Mouse (Mus musculus): ENCODE data around the gene Sgk1. TPM values are rescaled to one million over a fixed set of nuclear protein-coding genes. Genes with fewer than 3 reads are reported as not detected.

The Sgk1 gene
- polyA plus RNA-seq, 1 experiment, result 10.3 TPM

DNA sequence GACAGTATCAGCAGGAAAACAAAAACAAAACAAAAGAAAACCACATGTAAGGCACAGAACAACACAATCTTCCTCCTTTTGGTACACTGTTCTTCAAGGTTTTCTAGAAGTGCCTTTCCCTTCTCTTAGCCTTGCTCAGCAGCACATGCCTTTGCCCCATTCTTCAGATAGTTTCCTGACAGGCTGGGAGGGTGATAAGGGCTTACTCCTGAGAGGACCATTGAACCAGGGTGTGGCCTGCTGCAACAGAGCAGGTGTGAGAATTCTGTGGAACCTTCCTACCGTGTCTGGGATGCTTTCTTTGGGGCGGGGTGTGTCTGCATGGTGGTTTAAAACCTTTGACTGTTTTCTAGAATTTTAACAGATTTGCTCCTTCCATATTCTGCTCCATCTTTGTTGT lies 79.1 kb downstream of the Sgk1 start:
- Histone ChIP-seq H3K36me3 (ENCODE audit: control insufficient read depth, insufficient read depth) (no peaks in the 10 kb centered on the region), H3ac (ENCODE audit: control insufficient read depth, insufficient read length) (no peak overlapping the region), H3K4me2 (ENCODE audit: low read depth) (no peak overlapping the region), H3K4me3 (no peak overlapping the region), H3K79me2 (ENCODE audit: control insufficient read depth, insufficient read depth) (no peaks in the 10 kb centered on the region), H3K27me3 (ENCODE audit: control insufficient read depth, insufficient read depth, insufficient read length) (no peaks in the 10 kb centered on the region)
- TF ChIP-seq REST (IDR thresholded peaks at IDR 0.05; ENCODE audit: insufficient read depth, insufficient read length), result no peak
- no peak for TF ChIP-seq CEBPB (IDR thresholded peaks at IDR 0.05; ENCODE audit: insufficient read depth, poor library complexity, severe bottlenecking)
- TF ChIP-seq USF1 (IDR thresholded peaks at IDR 0.05; ENCODE audit: low read depth), result no peak
- TF ChIP-seq POLR2AphosphoS2 (IDR thresholded peaks at IDR 0.05; ENCODE audit: insufficient read length, low read depth), result no peak
- no peak for TF ChIP-seq SRF (IDR thresholded peaks at IDR 0.05; ENCODE audit: control insufficient read depth, insufficient read length, low read depth)
- TF ChIP-seq MAX (IDR thresholded peaks at IDR 0.05; ENCODE audit: low read depth), result no peak
- no peak for TF ChIP-seq MYOD1 (IDR thresholded peaks at IDR 0.05; ENCODE audit: control insufficient read depth in 1 of 3, insufficient read length in 2 of 3, low read depth in 2 of 3)
- no peak for TF ChIP-seq TCF12 (IDR thresholded peaks at IDR 0.05; ENCODE audit: insufficient read depth, poor library complexity, severe bottlenecking)
- TF ChIP-seq TCF3 (IDR thresholded peaks at IDR 0.05; ENCODE audit: insufficient read length, low read depth), result no peak
- no peak for TF ChIP-seq E2F4 (IDR thresholded peaks at IDR 0.05; ENCODE audit: insufficient read depth)
- TF ChIP-seq MYOG (IDR thresholded peaks at IDR 0.05; ENCODE audit: control insufficient read depth in 1 of 3, insufficient read depth in 1 of 3, insufficient read length in 2 of 3, low read depth in 2 of 3), result no peak
- no peak for TF ChIP-seq POLR2A (IDR thresholded peaks at IDR 0.05; ENCODE audit: insufficient read length, low read depth)

DNA sequence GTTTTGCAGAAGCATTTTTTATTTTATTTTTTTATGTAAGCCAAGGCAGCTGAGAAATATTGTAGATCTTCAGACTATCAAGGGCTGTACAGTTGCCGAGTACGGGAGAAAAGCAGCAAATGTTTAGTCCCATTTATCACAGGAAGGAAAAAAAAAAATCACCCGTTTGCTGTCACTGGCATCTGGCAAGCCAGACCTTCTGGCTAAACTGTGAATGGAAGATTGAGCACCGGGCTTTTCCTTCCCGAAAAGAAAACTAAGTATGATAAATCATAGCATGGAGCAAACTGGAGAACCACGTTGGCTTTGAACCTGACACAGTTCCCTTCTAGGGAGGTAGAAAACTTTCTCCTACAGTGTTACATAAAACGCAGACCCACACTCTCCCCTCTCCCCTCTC lies 81.0 kb downstream of the Sgk1 start:
- no peak overlapping the region for H3ac ChIP-seq (ENCODE audit: control insufficient read depth, insufficient read length)
- no peak overlapping the region for H3K4me3 ChIP-seq
- no peaks in the 10 kb centered on the region for H3K27me3 ChIP-seq (ENCODE audit: control insufficient read depth, insufficient read depth, insufficient read length)
- no peaks in the 10 kb centered on the region for H3K36me3 ChIP-seq (ENCODE audit: control insufficient read depth, insufficient read depth)
- H3K79me2 ChIP-seq (ENCODE audit: control insufficient read depth, insufficient read depth), result no peaks in the 10 kb centered on the region
- no peak overlapping the region for H3K4me2 ChIP-seq (ENCODE audit: low read depth)
- TF ChIP-seq TCF12 (IDR thresholded peaks at IDR 0.05; ENCODE audit: insufficient read depth, poor library complexity, severe bottlenecking), result no peak
- no peak for TF ChIP-seq USF1 (IDR thresholded peaks at IDR 0.05; ENCODE audit: low read depth)
- TF ChIP-seq TCF3 (IDR thresholded peaks at IDR 0.05; ENCODE audit: insufficient read length, low read depth), result no peak
- no peak for TF ChIP-seq POLR2A (IDR thresholded peaks at IDR 0.05; ENCODE audit: insufficient read length, low read depth)
- TF ChIP-seq MYOG (IDR thresholded peaks at IDR 0.05; ENCODE audit: control insufficient read depth in 1 of 3, insufficient read depth in 1 of 3, insufficient read length in 2 of 3, low read depth in 2 of 3), result no peak
- TF ChIP-seq CEBPB (IDR thresholded peaks at IDR 0.05; ENCODE audit: insufficient read depth, poor library complexity, severe bottlenecking), result no peak
- no peak for TF ChIP-seq E2F4 (IDR thresholded peaks at IDR 0.05; ENCODE audit: insufficient read depth)

DNA sequence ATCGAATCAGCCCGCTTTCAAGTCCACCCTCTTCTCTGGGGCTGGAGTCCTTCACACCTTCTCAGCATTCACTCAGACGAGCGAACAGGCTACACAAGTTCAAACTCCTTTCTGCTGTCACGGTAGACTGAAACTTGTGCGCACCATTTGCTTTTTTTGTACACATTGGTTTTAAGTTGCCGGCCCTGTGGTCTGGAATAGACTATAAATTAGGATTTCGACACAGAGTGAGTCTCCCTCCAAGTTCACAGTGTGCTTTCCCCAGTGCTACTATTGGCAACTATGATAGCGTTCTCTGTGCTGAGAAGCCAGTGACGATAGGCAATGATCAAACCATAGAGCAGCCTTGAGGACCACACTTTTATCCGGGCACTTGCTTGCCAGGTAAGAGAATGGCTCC lies 91.7 kb downstream of the Sgk1 start:
- no peak overlapping the region for H3ac ChIP-seq (ENCODE audit: control insufficient read depth, insufficient read length)
- no peaks in the 10 kb centered on the region for H3K27me3 ChIP-seq (ENCODE audit: control insufficient read depth, insufficient read depth, insufficient read length)
- TF ChIP-seq TCF3 (IDR thresholded peaks at IDR 0.05; ENCODE audit: insufficient read length, low read depth), result no peak
- TF ChIP-seq POLR2A (IDR thresholded peaks at IDR 0.05; ENCODE audit: insufficient read length, low read depth), result no peak
- TF ChIP-seq MYOG (IDR thresholded peaks at IDR 0.05; ENCODE audit: control insufficient read depth in 1 of 3, insufficient read depth in 1 of 3, insufficient read length in 2 of 3, low read depth in 2 of 3), result no peak
- no peak for TF ChIP-seq POLR2AphosphoS2 (IDR thresholded peaks at IDR 0.05; ENCODE audit: insufficient read length, low read depth)
- TF ChIP-seq SRF (IDR thresholded peaks at IDR 0.05; ENCODE audit: control insufficient read depth, insufficient read length, low read depth), result no peak
- no peak for TF ChIP-seq REST (IDR thresholded peaks at IDR 0.05; ENCODE audit: insufficient read depth, insufficient read length)
- no peak overlapping the region for H3K4me3 ChIP-seq
- no peak overlapping the region for H3K4me2 ChIP-seq (ENCODE audit: low read depth)
- H3K36me3 ChIP-seq (ENCODE audit: control insufficient read depth, insufficient read depth), result no peaks in the 10 kb centered on the region
- no peaks in the 10 kb centered on the region for H3K79me2 ChIP-seq (ENCODE audit: control insufficient read depth, insufficient read depth)

DNA sequence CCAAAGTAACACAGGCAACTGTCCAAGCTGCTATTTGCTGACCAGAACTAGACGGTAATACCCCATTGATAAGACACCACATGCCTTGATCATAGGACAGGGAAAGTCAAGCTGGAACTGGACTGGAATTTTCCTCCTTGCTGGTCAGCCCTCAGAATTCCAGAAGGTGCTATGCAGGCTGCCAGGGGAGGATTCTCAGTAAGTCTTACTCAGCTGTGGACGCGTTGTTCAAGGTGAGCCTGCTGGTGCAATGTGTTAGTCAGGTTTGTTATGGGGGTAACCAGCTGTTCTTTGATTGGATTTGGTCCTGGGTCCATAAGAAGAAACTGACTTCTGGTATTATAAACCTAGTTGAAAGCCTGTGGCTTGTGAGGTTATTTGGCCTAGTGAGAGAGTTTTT lies 92.8 kb downstream of the Sgk1 start:
- TF ChIP-seq MYOG (IDR thresholded peaks at IDR 0.05; ENCODE audit: control insufficient read depth in 1 of 3, insufficient read depth in 1 of 3, insufficient read length in 2 of 3, low read depth in 2 of 3), result no peak
- TF ChIP-seq MYOD1 (IDR thresholded peaks at IDR 0.05; ENCODE audit: control insufficient read depth in 1 of 3, insufficient read length in 2 of 3, low read depth in 2 of 3), result no peak
- TF ChIP-seq USF1 (IDR thresholded peaks at IDR 0.05; ENCODE audit: low read depth), result no peak
- TF ChIP-seq TCF12 (IDR thresholded peaks at IDR 0.05; ENCODE audit: insufficient read depth, poor library complexity, severe bottlenecking), result no peak
- no peak for TF ChIP-seq SRF (IDR thresholded peaks at IDR 0.05; ENCODE audit: control insufficient read depth, insufficient read length, low read depth)
- no peak for TF ChIP-seq POLR2A (IDR thresholded peaks at IDR 0.05; ENCODE audit: insufficient read length, low read depth)
- TF ChIP-seq CEBPB (IDR thresholded peaks at IDR 0.05; ENCODE audit: insufficient read depth, poor library complexity, severe bottlenecking), result no peak
- TF ChIP-seq POLR2AphosphoS2 (IDR thresholded peaks at IDR 0.05; ENCODE audit: insufficient read length, low read depth), result no peak
- no peak for TF ChIP-seq E2F4 (IDR thresholded peaks at IDR 0.05; ENCODE audit: insufficient read depth)
- TF ChIP-seq TCF3 (IDR thresholded peaks at IDR 0.05; ENCODE audit: insufficient read length, low read depth), result no peak
- no peak for TF ChIP-seq REST (IDR thresholded peaks at IDR 0.05; ENCODE audit: insufficient read depth, insufficient read length)
- no peak for TF ChIP-seq MAX (IDR thresholded peaks at IDR 0.05; ENCODE audit: low read depth)
- no peak overlapping the region for H3K4me2 ChIP-seq (ENCODE audit: low read depth)

DNA sequence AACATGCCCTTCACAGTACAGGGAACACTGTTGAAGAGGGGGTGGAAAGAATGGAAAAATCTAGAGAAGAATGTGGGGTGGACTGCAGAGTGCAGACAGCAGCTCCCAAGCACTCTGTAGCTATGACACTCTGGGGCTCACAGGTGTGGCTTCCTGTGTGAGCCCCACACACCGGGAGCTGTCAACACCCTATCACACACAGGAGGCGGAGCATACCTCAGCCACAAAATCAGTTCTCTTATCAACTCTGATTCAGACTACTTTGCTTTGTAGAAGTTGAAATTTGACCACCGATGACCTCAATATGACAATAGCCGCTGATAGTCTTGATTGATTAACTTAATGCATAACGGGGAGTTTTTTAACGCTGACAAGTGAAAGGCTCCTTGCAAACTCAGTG lies 93.4 kb downstream of the Sgk1 start:
- no peak overlapping the region for H3K4me2 ChIP-seq (ENCODE audit: low read depth)
- H3K4me3 ChIP-seq, result no peak overlapping the region
- no peaks in the 10 kb centered on the region for H3K79me2 ChIP-seq (ENCODE audit: control insufficient read depth, insufficient read depth)
- H3K27me3 ChIP-seq (ENCODE audit: control insufficient read depth, insufficient read depth, insufficient read length), result no peaks in the 10 kb centered on the region
- H3ac ChIP-seq (ENCODE audit: control insufficient read depth, insufficient read length), result no peak overlapping the region
- no peaks in the 10 kb centered on the region for H3K36me3 ChIP-seq (ENCODE audit: control insufficient read depth, insufficient read depth)
- TF ChIP-seq POLR2AphosphoS2 (IDR thresholded peaks at IDR 0.05; ENCODE audit: insufficient read length, low read depth), result no peak
- no peak for TF ChIP-seq E2F4 (IDR thresholded peaks at IDR 0.05; ENCODE audit: insufficient read depth)
- TF ChIP-seq REST (IDR thresholded peaks at IDR 0.05; ENCODE audit: insufficient read depth, insufficient read length), result no peak
- no peak for TF ChIP-seq USF1 (IDR thresholded peaks at IDR 0.05; ENCODE audit: low read depth)
- TF ChIP-seq CEBPB (IDR thresholded peaks at IDR 0.05; ENCODE audit: insufficient read depth, poor library complexity, severe bottlenecking), result no peak
- TF ChIP-seq MYOG (IDR thresholded peaks at IDR 0.05; ENCODE audit: control insufficient read depth in 1 of 3, insufficient read depth in 1 of 3, insufficient read length in 2 of 3, low read depth in 2 of 3), result no peak
- no peak for TF ChIP-seq TCF3 (IDR thresholded peaks at IDR 0.05; ENCODE audit: insufficient read length, low read depth)
- TF ChIP-seq SRF (IDR thresholded peaks at IDR 0.05; ENCODE audit: control insufficient read depth, insufficient read length, low read depth), result no peak
- no peak for TF ChIP-seq POLR2A (IDR thresholded peaks at IDR 0.05; ENCODE audit: insufficient read length, low read depth)
- no peak for TF ChIP-seq MYOD1 (IDR thresholded peaks at IDR 0.05; ENCODE audit: control insufficient read depth in 1 of 3, insufficient read length in 2 of 3, low read depth in 2 of 3)
- TF ChIP-seq MAX (IDR thresholded peaks at IDR 0.05; ENCODE audit: low read depth), result no peak
- TF ChIP-seq TCF12 (IDR thresholded peaks at IDR 0.05; ENCODE audit: insufficient read depth, poor library complexity, severe bottlenecking), result no peak

More for the DNA sequence above, 92.8 kb downstream of the Sgk1 start:
- Histone ChIP-seq H3ac (ENCODE audit: control insufficient read depth, insufficient read length) (no peak overlapping the region), H3K27me3 (ENCODE audit: control insufficient read depth, insufficient read depth, insufficient read length) (no peaks in the 10 kb centered on the region), H3K36me3 (ENCODE audit: control insufficient read depth, insufficient read depth) (no peaks in the 10 kb centered on the region), H3K79me2 (ENCODE audit: control insufficient read depth, insufficient read depth) (no peaks in the 10 kb centered on the region), H3K4me3 (no peak overlapping the region)

Data from myocyte (in vitro differentiated cells).